Mouse (Mus musculus) bone marrow, adult 2 months (tissue): ENCODE results near the gene Slc38a7.

Source experiments
- CTCF ChIP-seq: fragments of 200-500 bp; IDR thresholded peaks from 2 replicates; pipeline ENCODE4 v1.5.1; 2011; ENCODE audit warnings: low read length, control low read depth; ENCODE audit not compliant: control insufficient read depth, insufficient read depth
- POLR2A ChIP-seq: fragments of 200-500 bp; IDR thresholded peaks from 2 replicates; pipeline ENCODE4 v1.6.1; 2011; ENCODE audit warnings: low read depth, mild to moderate bottlenecking, control low read depth, low read length, borderline replicate concordance; ENCODE audit not compliant: control insufficient read depth

GRCm38 (mm10) chr8:95807331-95807843 is 46.0 kb downstream of the Slc38a7 start, which contains the start of gene Cnot1:
- TF ChIP-seq CTCF (no peak), POLR2A (peak; percentile 32; the same call in 1 of the 2 replicates)
